Mouse (Mus musculus): Measurements from ENCODE around the gene Olfr462.

The Olfr462 gene

DNA sequence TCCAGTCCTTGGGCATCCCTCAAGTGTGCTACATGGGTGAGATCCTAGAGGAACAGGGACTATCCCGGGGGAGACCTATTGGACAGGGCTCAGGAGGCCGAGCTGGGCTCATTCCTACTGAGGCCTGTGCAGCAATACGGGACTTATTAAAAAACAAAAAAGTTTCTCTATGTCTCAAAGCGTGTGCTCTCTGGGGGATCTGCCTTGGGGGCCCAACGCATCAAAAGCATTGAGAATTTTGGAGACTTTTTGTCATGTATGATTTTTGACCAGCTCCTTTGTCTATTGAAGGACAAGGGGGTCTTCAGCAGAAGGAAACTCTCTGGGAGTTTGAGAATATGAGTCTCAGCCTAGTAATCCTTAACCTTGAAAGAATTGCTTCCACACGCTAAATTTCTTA is at the start of gene Olfr462:
TSS of gene Olfr462 (minus strand) at position 101 of the 400 bp plus-strand sequence.
- DNase-seq: no peak

DNA sequence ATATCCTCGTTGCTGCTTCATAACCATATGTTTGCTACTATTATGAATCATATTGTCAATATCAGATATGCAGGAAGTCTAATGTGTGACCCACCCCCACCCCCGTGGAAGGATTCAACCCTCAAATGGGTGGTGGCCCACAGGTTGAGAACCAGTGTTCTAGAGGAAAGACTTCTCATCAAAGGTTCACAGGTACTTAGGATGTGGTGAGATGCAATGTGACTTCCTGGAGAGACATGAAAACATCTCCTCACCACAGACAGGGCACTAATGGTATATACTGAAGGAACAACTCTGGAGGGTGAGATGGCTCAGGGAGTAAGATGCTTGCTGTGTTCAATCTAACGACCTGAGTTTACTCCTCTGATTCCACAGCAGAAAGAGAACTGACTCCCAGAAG is 43.4 kb upstream of the Olfr462 start:
- no peak for DNase-seq

DNA sequence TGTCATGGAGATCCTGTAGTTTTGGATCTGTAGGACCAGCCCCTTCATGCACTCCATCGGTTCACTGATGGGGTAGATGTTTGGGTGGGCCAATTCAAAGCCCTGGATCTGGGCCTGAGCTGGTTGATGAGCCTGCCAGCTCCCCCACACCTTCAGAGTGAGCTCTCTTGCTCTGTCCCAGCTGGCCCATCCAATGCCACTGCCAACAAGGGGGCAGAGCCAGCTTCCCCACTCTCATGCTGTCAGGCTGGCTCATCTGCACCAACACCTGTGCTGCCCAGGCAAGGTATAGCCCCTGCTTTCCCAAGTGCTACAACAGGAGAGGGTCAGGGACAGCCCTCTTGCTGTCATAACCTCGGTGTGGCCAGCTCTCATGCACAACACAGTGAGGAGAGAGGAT is 41.7 kb upstream of the Olfr462 start:
- no peak for DNase-seq

DNA sequence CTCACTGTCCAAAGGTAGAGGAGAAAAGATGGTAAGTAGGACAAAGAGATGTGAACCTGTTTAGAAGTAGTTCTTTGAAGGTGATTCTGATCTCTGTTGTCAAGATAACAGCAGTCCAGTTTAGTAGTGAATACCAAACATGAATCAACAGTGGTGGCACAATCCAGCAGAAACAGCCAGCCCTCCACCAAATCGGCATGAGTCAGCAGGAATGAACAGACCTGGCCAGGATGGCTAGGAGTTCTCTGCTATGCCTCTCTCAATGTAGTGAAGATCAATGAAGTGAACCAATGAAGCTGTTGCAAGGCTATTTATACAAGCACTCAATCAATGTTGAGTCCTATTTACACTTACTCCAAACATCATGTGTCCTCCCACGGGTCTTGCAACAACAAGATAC is 38.3 kb upstream of the Olfr462 start:
- DNase-seq: no peak

DNA sequence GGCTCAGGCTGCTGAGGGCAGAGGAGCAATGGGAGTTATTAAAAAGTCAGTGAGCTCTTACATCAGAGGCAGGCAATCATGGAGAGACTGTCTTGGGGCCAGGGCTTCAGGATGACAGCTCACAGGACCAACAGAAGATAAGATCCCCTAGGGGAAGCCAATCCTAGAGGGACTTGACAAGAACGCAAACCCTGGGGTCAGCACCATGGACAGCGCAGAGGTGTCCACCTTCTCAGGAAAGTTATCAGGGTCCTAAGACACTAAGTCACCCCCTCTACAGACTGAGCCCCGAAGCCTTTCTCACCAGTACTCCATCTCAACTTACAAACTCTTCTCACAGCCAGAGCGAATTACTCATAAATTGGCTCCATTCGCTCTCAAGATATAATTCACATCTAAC is 28.9 kb upstream of the Olfr462 start, which contains the start of gene Olfr464:
TSS of gene Olfr464 (minus strand) at position 2 of the 400 bp plus-strand sequence.
- DNase-seq: no peak

DNA sequence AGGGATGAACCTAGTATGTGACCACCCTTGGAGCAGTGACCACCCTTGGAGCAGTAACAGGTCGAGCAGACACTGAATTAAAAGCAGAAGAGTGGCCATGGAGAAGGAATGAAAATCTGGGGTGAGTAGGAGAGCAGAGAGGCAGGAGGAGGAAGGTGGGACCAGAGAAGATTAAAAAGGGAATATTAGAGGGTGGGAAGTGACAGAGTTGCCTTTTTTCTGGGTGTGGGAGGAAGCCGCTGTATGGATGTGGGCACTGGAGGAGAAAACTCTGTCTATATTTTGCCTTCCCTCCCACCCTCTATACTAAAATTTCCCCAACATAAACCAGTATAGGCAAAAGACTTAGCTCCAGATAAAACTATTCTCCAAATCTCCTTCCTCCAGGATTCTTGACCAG is 28.2 kb upstream of the Olfr462 start:
- no peak for DNase-seq

DNA sequence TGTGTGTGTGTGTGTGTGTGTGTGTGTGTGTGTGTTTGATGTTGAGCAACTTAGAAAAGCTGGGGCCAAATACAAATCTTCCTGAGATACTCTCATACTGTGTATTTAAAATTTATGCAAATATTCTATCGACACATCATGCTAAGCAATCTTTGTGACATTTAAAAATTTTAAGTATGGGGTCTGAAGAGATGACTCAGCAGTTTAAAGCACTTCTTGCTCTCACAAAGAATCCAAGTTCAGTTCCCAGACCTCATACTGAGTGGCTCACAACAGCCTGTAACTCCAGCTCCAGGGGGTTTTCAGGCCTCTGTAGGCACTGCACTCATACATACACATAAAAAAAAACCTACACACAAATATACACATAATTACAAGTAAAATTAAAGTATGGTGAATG is 23.9 kb upstream of the Olfr462 start:
- no peak for DNase-seq

DNA sequence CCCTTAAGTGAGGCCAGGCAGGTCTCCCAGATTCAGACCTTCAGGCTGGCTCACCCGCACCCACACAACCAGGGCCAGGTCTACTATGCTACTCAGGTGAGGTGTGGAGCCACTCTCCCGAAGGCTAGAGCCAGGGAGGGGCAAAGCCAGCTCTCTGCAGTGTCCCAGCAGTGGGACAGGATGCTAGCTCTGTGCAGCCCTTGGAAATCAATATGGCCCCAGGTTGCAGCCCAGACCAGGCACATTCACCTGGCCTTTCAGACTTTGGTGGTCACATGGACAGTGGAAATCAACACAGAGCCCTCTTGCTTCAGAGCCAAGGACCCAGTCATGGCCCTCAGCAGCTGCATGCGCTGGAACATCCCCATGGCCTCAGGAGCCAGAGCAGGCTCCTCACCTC is 12.3 kb upstream of the Olfr462 start:
- no peak for DNase-seq

DNA sequence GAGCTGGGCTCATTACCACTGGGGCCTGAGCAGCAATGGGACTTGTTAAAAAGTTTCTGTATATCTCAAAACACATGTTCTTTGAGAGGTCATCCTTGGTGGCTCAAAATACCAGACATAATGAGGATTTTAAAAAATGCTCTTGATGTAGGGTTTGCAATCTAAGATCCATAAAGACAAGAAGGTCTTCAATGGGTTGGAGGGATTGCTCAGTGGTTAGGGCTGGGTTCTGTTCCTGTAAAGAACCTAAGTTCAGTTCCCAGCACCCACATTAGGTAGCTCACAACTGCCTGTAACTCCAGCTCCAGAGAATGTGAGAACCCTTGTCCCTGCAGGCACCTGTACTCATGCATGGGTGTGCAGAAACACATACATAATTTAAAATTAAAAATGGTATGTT is 5.2 kb upstream of the Olfr462 start, which contains the start of gene Olfr463:
TSS of gene Olfr463 (minus strand) at position 101 of the 400 bp plus-strand sequence.
- no peak for DNase-seq

DNA sequence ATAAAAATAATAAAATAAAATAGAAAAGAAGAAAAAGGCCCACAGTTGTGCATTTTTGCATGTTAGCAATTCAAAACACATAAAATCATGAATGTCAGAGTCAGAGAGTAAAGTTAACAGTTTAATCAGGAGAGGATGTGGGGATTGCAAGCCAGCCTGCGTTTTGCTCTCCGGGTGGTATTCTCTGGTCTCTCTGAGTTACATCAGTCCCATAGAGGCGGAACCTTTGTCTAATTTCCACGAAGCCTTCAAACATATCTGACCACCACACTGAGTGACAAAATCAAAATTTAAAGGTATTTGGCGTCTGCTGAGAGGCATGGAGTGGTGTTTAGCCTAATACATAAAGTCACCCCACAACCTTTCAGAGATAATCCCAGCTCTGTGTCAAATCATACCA is 7.2 kb downstream of the Olfr462 start:
- no peak for DNase-seq

DNA sequence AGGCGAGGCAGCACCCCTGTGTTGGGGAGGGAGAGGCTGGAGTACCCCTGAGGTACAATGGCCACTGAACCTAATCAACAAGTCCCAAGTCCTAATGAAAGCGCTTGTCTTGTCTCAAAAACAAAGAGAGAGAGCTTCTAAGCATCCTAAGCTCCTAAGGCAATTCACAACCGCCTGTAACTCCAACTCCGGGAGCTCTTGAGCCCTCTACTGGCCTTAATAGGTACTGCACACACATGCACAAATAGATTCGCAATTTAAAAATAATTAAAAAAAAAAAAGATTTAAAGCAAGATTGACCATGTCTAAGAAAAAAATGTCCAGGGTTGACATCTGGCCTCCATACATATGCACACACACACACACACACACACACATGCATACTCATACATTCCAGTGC is 8.6 kb downstream of the Olfr462 start:
- peak; percentile 7 to 21 for DNase-seq

DNA sequence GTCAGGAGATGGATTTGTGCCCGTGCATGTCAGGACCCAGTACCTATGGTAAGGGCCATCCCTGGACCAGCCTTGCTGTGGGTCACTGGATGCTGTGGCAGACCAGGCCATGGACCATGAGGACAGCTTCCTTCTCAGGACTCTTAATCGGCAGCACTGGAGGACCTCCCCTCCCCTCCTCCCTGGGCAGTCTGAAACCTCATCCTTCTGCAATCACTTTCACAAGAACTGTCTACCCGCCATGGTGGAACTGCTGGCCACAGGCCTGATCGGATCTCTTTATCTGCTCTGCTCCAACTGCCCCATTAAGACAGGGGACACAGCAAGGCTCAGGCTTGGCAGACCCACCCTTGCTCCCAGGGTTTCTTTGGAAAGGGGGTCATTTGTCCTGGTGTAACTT is 10.4 kb downstream of the Olfr462 start:
- no peak for DNase-seq

DNA sequence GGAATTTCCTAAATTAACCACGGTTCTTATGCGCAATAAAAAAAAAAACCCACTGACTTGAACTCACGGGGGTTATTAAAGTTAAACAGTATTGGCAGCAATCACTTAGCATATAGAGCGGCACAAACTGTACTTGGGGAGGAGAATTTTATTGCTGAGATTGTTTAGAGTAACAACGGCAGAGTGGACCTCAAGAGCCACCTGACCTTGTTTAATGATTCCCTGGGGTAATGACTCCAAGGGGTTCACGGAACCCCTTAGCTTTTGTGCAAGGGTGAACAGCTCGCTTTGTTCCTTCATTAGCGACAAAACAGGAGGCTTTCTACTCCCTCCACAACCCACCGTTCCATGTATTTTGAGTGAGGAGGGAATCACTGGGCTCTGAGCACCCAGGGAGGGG is 12.2 kb downstream of the Olfr462 start:
- no peak for DNase-seq

DNA sequence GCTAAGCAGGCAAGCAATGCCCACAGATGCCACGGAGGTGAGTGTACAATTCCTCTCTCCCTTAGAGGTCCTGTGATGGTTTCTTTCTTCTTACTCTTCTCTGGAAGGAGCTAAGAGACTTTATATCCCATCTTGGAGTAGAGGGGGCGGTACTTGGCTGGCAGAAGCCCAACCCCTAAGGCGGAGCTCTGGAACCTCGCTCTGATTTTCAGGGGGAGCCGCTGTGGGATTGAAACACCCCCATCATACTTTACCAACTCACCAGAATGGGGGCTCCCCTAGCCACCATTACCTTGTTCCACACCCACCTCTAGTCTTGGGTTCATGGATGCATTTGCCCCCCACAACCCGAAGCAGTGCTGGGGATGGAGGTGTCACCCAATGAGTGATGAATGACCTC is 16.6 kb downstream of the Olfr462 start, which contains the start of gene Epx:
TSS of gene Epx (minus strand) at position 101 of the 400 bp plus-strand sequence.
- no peak for DNase-seq

DNA sequence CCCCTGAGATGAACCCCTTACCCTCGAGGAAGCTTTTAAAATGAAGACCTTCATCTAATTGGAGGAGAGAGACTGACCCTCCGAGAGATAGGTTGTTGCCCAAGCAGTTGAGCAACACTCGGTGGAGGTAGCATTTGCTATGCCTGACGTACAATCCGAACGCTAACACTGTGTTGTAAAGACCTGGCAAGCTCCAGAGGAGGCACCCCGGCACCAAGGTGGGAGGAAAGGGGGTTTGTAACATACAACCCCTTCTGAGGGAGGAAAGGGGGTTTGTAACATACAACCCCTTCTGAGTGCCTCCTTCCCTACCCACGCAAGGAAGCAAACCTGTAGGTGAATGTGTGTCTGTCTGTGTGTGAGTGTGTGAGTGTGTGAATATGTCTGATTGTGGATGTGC is 20.3 kb downstream of the Olfr462 start:
- DNase-seq: no peak

DNA sequence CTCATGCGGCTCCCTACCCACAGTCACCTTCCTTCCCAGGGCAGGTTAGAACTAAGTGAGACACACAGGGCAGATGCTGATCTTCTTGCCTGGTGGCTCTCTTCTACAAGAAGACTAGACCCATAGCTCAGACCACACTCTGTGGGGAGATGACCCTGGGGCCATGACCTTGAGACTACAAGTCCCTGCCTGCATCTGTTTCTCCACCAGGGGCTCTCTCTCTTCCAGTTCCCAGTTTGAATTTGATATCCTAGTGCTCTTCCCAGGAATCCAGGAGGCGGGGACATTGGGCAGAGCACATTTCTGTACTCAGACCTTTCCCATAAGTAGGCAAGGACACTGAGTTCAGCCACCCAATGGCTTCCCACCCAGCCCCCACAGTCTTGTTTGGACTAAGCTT is 22.0 kb downstream of the Olfr462 start:
- no peak for DNase-seq

DNA sequence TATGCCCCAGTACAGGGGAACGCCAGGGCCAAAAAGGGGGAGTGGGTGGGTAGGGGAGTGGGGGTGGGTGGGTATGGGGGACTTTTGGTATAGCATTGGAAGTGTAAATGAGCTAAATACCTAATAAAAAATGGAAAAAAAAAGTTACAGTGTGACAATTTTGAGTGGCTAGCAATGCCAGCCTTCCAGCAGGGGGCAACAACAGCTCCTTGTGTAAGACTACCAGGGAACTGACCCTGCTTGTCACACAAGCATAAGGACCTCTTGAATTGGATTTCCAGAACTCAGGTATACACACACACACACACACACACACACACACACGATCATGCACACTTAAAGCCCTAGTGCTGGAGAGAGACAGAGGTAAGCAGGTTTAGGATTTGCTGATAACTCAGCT is 25.2 kb downstream of the Olfr462 start:
- DNase-seq: peak; percentile 30 to 32

DNA sequence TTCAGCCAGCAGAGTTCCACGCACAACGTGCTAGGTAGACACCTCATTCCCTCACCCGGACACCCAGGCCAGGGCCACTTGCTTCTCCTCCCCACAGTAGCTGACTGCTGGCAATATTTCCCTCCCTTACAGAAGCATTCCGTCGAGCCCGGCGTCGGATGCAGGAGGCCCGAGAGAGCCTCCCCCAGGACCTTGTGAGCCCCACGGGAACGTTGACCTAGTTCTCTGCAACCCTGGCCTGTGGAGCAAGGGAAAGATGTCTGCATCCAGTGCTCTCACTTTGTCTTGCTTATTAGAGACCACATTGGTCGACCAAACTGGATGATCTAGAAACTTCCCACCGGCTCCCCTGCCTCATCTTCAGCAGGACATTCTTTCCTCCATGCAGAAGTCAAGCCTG is 29.3 kb downstream of the Olfr462 start:
- no peak for DNase-seq

DNA sequence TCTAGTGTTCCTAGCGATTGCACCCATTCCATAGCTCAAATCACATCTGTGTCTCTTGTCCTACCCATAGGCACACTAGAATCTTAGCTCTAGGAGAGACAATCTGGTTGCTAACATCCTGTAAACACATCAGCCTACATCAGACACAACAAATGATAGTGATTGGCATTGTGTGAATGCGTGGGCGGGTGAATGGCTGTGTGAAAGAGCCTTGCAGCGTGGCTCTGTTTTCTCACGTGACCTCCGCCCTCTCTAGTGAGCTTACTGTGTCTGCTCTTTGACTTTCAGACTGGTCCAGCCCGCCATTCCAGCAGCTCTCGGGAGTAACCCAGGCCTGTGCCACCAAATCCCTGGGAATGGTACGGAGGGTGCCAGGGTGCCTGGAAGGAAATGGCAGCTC is 31.6 kb downstream of the Olfr462 start:
- DNase-seq: no peak

DNA sequence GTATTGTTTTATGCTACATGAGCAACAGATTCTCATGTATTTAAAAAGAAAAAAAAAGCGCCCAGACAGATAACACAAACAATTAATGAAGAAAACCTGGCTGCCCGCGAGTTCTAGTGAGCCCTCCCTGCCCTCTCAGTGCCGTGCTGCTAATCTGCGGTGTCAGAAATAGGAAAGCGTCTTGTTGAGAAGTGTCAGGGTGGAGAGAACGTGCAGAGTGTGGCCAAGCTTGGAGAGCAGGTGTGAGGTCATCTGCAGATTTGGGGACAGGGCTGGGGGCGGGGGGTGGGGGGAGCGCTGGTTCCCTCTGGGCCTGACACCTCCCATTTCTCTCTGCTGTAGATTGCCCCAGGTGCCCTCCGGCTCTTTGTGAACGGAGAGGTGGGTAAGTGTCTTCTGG is 32.8 kb downstream of the Olfr462 start:
- DNase-seq: no peak

DNA sequence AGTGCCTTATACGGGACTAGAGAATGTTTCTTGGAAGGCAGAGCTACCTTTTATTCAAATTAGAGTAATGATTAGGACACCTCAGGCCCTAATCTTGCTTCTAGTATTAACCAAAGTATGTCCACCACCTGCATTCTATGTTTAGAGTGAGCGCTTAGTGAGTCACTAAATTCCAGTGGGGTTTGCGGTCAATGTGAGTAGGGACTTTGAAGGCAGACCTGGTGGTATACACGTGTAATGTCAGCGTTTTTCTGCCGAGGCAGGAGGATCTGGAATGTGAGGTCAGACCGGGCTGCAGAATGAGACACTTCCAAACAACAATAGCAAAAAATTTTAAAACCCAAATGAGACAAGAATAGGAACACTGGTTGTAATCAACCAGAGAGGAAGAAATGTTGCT is 37.5 kb downstream of the Olfr462 start:
- DNase-seq: no peak

DNA sequence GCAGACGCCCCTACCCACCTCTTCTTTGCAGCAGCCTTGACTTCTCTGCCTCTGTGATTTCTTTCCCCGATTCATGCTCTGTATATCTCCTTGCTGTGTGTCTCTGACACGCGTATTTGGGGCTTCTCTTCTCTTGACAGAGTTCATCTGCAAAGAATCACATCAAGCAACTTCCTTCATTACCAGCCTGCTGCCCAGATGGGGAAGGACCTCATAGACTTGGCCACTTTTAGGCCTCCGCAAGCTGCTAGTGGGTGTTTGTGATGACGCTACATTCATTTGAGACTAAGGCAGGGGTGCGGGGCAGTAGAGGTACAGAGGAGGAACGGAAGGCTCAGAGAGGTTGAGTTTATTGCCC is 38.5 kb downstream of the Olfr462 start:
- peak in 1 of 2 experiments; percentile 31 for DNase-seq

DNA sequence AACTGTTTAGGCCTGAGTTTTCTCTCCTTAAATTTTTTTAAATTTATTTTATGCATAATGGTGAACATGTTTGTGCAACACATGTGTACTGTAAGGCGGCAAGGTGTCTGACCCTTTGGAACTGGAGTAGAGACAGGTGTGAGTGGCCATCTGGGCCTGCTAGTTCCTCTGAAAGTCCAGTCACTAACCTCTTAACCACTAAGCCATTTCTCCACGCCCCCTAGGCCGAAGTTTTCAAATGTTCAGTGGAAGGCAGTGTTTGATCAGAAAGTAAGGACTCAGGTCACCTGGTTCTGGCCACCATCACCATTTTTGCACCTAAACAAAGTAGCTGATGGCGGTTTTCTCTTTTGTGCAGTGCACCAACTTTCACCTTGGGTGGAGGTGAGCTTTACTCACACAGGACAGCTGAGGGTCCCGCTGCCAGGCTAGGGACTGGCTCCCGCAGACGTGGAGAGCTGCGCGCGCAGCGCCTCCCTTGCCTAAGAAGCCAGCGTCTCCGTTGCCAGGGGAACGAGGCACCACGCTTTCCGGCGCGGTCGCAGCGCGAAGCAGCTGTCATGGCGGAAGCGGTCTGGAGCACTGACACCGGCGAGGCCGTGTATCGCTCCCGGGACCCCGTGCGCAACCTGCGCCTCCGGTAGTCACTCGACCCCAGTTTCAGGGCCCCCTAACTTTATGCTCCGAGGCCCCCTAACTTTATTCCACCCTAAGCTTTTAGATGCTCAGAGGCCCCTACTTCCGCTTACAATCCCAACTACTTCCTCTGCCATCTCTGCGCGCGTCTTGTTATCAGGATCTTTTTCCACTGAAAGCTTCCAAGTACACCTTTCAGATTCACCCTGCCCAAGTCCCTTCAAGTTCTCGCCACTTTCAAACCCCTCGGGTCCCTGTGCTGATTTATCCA is 39.1 kb downstream of the Olfr462 start, which contains the start of gene Mks1:
TSS of gene Mks1 (plus strand) at position 526 of the 907 bp plus-strand sequence.
- DNase-seq: peak; percentile 87

DNA sequence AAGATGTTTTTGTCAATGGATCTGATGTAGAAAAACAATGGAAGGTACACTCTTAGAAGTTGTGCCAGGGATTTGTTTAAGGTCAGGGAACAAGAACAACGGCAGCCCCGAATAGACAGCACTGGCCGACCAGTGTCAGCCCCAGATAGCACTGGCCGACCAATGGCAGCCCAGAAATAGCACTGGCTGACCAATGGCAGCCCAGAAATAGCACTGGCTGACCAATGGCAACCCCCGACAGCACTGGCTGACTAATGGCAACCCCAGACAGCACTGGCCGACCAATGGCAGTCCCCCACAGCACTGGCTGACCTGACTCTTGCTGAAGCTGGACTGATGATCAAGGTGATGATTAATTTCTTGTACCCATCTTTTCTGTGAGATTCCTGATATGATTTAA is 44.2 kb downstream of the Olfr462 start:
- DNase-seq: no peak
